Mouse (Mus musculus) inflammation-experienced regulatory T-cells, adult 16 weeks (primary cell): Measurements from ENCODE around the gene Arhgap11a. TPM values are rescaled to one million over a fixed set of nuclear protein-coding genes. Genes with fewer than 3 reads are reported as not detected.

Source experiments
- polyA plus RNA-seq: library from polyadenylated mRNA; unstranded; fragments of 100-300 nt; shearing (Covaris generic); gene quantifications from one replicate; pipeline ENCODE4 v1.2.1, GENCODE M21; 2017

Arhgap11a gene
- 8.2 TPM for polyA plus RNA-seq

DNA sequence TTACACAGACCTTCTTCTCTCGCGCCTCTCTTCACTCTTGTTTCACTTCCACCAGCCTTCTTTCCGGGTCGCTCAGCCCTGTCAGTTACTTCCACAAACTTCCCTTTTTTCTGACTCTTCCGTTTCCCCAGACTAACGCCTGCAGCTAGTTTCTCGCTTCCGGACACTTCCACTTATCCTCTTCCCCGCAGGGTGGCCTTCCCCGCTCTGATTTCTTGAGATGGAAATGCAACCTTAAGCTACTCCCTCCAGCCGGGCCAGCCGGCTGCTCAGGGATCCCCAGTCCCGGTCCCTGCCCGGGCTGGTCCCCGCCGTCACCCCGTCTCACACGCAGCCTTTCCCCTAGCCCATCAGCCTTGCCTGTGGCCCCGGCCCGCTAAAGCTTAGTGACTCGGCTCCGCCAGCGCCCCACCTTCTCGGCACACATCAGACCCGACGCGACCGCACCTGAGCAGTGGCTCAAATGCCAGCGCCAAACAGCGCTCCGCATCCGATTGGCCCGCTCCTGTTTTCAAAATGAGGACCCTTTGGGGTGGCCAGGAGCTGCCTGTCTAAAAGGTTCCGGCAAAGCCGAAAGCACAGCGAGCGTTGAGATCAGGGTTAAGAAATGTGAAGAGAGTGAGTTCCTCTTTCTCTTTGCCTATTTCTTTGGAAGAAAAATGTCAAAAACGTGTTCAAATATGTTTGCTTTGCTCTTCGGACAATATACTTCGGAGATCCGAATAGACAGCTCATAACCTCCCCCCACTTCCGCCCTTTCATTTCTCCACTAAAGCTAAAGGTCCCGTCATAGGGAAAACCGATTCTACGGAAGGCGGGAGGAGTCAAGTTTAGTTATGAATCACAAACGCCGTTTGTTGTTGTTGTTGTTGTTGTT, at the start of gene Arhgap11a:
TSS of gene Arhgap11a (minus strand) at position 417 of the 877 bp plus-strand sequence.

DNA sequence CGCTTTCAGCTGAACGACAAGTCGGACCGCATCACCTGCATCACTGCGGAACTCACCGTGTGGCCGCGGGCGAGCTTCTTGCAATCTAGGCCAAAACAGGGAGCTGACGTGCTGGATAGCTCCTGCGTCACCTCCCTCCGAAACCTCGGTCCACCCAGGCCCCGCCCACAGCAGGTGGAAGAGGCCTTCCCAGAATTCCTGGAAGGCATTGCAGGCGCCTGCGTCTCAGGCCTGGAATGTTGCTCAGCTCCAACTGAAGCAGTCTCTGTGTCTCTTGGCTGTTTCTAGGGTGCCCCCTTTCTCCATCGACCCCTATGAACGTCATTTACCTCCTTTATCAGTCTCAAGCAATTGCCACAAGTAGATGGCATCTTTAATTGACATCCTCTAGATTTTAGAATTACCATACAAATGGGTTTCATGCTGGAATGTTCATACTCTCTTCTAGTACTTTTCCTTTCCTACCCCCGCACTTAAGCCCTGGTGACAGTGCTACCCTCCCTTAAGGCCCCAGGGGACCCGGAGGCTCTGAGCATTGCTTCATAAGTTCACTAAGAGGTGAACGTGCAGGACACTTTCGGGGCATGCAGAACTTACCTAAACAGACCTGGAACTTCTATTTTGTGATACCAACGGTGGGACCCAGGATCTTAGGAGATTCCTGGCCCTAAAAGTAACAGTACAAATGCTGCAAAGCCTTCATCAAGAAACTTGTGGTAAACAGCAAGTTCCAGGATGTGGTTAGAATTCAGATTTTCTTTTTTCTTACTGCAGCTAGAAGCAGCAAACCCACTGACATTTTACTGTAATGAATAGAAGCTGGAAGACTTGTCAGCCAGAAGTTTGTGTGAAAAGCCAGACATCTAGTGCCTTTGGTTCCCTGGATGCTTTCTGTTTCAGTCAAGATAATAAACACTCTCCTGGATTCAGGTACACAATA, 19.2 kb downstream of the Arhgap11a start, which contains the start of gene Scg5:
TSS of gene Scg5 (minus strand) at position 179 of the 940 bp plus-strand sequence.

Other genes starting within 250 kb of the Arhgap11a start
- not detected for gene Grem1, start 90.0 kb downstream of the Arhgap11a start, polyA plus RNA-seq
- gene Scg5, start 19.5 kb downstream of the Arhgap11a start, polyA plus RNA-seq = 7.1 TPM
- gene Gjd2, start 165.0 kb upstream of the Arhgap11a start, polyA plus RNA-seq = not detected
- not detected for gene Actc1, start 204.9 kb upstream of the Arhgap11a start, polyA plus RNA-seq